Mouse (Mus musculus) neural tube, embryonic 11.5 days (tissue): ENCODE measurements around the gene Rundc3a. TPM values are rescaled to one million over a fixed set of nuclear protein-coding genes. Genes with fewer than 3 reads are reported as not detected.
"Not testable (repeated sequence)": the region's sequence is repeated elsewhere in the genome, so short reads cannot be mapped to it uniquely, and the experiment has no call there.

ENCODE experiments used
- ATAC-seq: fragments of 200-750 bp; cut with Nextera tagmentation; 2 replicates; pipeline ENCODE4 v1.8.0; 2017; ENCODE audit warnings: moderate number of reproducible peaks, mild to moderate bottlenecking, moderate TSS enrichment, moderate library complexity; ENCODE audit not compliant: insufficient read depth, low FRiP score, low TSS enrichment
- DNase-seq: peaks from one replicate; pipeline ENCODE4 v3.0.0-alpha.2; 2015; ENCODE audit warnings: low spot score
- H3K27ac ChIP-seq: fragments of 300-500 bp; sonication (generic); 2 replicates; pipeline ENCODE4 v1.5.1; 2014; ENCODE audit warnings: low read depth, mild to moderate bottlenecking, low read length
- H3K27me3 ChIP-seq: fragments of 300-500 bp; sonication (generic); 2 replicates; pipeline ENCODE4 v1.6.1; 2014; ENCODE audit warnings: mild to moderate bottlenecking, low read length, mixed read lengths; ENCODE audit not compliant: control insufficient read depth, insufficient read depth
- H3K36me3 ChIP-seq: fragments of 300-500 bp; sonication (generic); 2 replicates; pipeline ENCODE4 v1.6.1; 2014; ENCODE audit warnings: mild to moderate bottlenecking, low read length, moderate library complexity, mixed read lengths; ENCODE audit not compliant: control insufficient read depth, insufficient read depth
- H3K4me1 ChIP-seq: fragments of 300-500 bp; sonication (generic); 2 replicates; pipeline ENCODE4 v1.6.1; 2014; ENCODE audit warnings: low read length, mixed read lengths; ENCODE audit not compliant: control insufficient read depth, insufficient read depth
- H3K4me2 ChIP-seq: fragments of 300-500 bp; sonication (generic); 2 replicates; pipeline ENCODE4 v1.6.1; 2014; ENCODE audit warnings: low read depth, mild to moderate bottlenecking, moderate library complexity
- H3K4me3 ChIP-seq: fragments of 300-500 bp; sonication (generic); 2 replicates; pipeline ENCODE4 v1.5.1; 2014; ENCODE audit warnings: low read depth, low read length
- H3K9ac ChIP-seq: fragments of 300-500 bp; sonication (generic); 2 replicates; pipeline ENCODE4 v1.6.1; 2014; ENCODE audit warnings: mild to moderate bottlenecking, low read length
- H3K9me3 ChIP-seq: fragments of 300-500 bp; sonication (generic); 2 replicates; pipeline ENCODE4 v1.6.1; 2016; ENCODE audit warnings: low read length; ENCODE audit not compliant: control insufficient read depth
- WGBS: fragments of 180-500 bp; shearing (Covaris S2); extraction: QIAGEN DNeasy Blood & Tissue Kit; methylation state at CpG from one replicate; pipeline ENCODE4 v1.1.7; 2014; 5-methylcytosine and 5-hydroxymethylcytosine counted together
- polyA plus RNA-seq: library from polyadenylated mRNA; unstranded; fragments of >200 nt; fragmentation: Nextera tagmentation; extraction: Ambion mirVana; gene quantifications from 2 replicates; pipeline ENCODE4 v1.2.1, GENCODE M21; 2014

Gene Rundc3a
- polyA plus RNA-seq, 1 experiment from 2014 or later = 46.7 TPM

DNA sequence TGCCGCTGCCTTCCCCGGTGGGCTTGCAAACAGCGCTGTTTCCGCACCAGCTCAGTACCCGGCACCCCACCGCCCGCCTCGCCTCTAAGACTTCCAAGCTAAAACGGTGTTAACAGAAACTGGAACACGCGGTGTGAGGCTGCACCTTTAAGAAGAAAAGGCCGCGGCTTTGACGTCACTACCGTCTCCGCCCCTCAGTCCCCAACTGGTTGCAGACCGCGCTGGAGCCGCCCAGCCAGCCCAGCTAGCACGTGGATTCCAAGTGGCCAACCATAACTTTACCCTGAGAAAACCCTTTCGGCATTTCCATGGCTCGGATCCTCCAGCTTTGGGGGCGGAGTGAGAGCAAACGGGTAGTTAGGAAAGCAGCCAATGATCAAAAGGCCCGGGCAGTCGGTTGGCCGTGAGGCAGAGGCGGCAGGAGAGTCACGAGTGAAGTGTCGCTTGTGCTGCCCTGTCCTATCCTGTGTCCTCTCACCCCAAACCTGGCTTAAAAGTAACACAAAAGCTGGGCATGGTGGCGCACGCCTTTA, 15.2 kb downstream of the Rundc3a start:
- peaks cover 15% of the 10 kb centered on the region for H3K4me1 ChIP-seq

GRCm38 (mm10) chr11:102408888-102409794, 15.9 kb downstream of the Rundc3a start:
- H3K4me1 ChIP-seq = peaks cover 15% of the 10 kb centered on the region
- H3K36me3 ChIP-seq = peaks cover 2% of the 10 kb centered on the region; the same call in 1 of the 2 replicates
- H3K4me2 ChIP-seq = peak overlapping the region; percentile 94
- no peak overlapping the region for H3K27ac ChIP-seq
- 38% methylated on average over 15 of the region's 15 CpGs for WGBS
- ATAC-seq = no peak
- no peaks in the 10 kb centered on the region for H3K27me3 ChIP-seq
- H3K9ac ChIP-seq = no peak overlapping the region; the same call in 1 of the 2 replicates
- H3K9me3 ChIP-seq = no peaks in the 10 kb centered on the region
- peak overlapping the region; percentile 74 for H3K4me3 ChIP-seq
- no peak for DNase-seq

More for the DNA sequence above, 15.2 kb downstream of the Rundc3a start:
- H3K9me3 ChIP-seq = no peaks in the 10 kb centered on the region
- H3K27ac ChIP-seq = peak overlapping the region; percentile 75
- H3K36me3 ChIP-seq = peaks cover 7% of the 10 kb centered on the region
- WGBS = 0% methylated on average over 32 of the region's 32 CpGs
- no peaks in the 10 kb centered on the region for H3K27me3 ChIP-seq
- peak overlapping the region; percentile 74 for H3K4me3 ChIP-seq
- ATAC-seq (peak; percentile 93), DNase-seq (peak; percentile 97)
- H3K4me2 ChIP-seq = peak overlapping the region; percentile 94
- H3K9ac ChIP-seq = peak overlapping the region; percentile 78

DNA sequence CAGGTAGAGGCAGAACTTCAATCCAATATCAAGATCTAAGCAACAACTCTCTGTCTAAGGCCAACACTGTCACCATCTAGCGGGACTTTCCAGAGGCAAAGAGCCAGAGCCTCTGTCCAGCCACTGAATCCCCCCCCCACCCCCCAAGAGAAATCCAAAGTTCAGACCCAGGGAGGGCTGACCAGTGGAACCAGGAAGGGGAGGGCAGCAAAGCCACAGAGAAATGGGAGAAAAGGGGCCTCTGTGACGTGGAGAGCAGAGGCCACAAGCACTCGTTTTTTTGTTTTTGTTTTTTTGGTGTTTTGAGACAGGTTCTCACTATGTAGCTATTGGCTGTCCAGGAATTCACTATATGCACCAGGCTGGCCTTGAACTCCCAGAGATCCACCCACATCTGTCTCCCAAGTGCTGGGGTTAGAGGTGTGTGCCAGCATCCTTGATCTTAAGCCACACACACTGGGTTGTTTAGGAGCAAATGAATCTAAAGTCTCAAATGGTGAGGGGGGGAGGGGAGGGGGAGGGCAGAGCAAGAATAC, 16.7 kb downstream of the Rundc3a start:
- H3K4me2 ChIP-seq = no peak overlapping the region
- H3K4me1 ChIP-seq = peaks cover 15% of the 10 kb centered on the region
- WGBS = 83% methylated on average over 3 of the region's 3 CpGs
- no peak overlapping the region for H3K27ac ChIP-seq
- no peaks in the 10 kb centered on the region for H3K9me3 ChIP-seq
- H3K27me3 ChIP-seq = no peaks in the 10 kb centered on the region
- DNase-seq = no peak
- no peak overlapping the region for H3K4me3 ChIP-seq
- H3K9ac ChIP-seq = no peak overlapping the region
- H3K36me3 ChIP-seq = no peaks in the 10 kb centered on the region
- no peak for ATAC-seq

GRCm38 (mm10) chr11:102410345-102410744, 17.1 kb downstream of the Rundc3a start:
- ATAC-seq, H3K36me3 ChIP-seq, H3K9me3 ChIP-seq, DNase-seq, H3K4me3 ChIP-seq, H3K27ac ChIP-seq, H3K27me3 ChIP-seq, H3K4me2 ChIP-seq, H3K9ac ChIP-seq: not testable (repeated sequence)
- 93% methylated on average over 3 of the region's 3 CpGs for WGBS
- peaks cover 15% of the 10 kb centered on the region for H3K4me1 ChIP-seq

- Histone ChIP-seq H3K4me2 (no peak overlapping the region), H3K4me1 (peaks cover 13% of the 10 kb centered on the region), H3K4me3 (no peak overlapping the region), H3K9me3 (no peaks in the 10 kb centered on the region), H3K27ac (no peak overlapping the region), H3K27me3 (no peaks in the 10 kb centered on the region), H3K9ac (no peak overlapping the region), H3K36me3 (no peaks in the 10 kb centered on the region)
- ATAC-seq = no peak
- 86% methylated on average over 3 of the region's 3 CpGs for WGBS
- DNase-seq = no peak
Observed at GRCm38 (mm10) chr11:102411061-102411460, 17.9 kb downstream of the Rundc3a start.

DNA sequence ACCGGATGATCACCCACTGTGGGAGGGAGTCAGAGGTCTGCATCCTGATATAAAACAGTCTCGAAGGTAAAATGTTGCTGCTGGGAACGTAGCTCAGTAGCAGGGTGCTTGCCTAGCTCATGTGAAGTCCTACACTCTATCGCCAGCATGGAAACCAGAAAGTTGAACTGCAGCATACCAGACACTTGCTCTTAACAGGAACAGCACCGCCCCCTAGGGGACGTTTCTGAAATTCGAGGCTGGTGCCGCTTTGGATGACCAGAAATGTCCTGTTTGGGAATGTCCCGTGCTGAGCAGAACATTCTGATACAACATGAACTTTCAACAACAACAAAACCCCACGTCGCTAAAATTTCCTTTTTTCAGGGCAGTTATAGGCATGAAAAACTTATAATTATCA, 18.5 kb downstream of the Rundc3a start:
- Histone ChIP-seq H3K4me3 (no peak overlapping the region), H3K4me2 (no peak overlapping the region), H3K27ac (no peak overlapping the region), H3K36me3 (no peaks in the 10 kb centered on the region), H3K27me3 (no peaks in the 10 kb centered on the region), H3K9ac (no peak overlapping the region), H3K4me1 (peaks cover 7% of the 10 kb centered on the region; the same call in 1 of the 2 replicates), H3K9me3 (no peaks in the 10 kb centered on the region)
- ATAC-seq (no peak), DNase-seq (peak; percentile 92)
- 11% methylated on average over 11 of the region's 11 CpGs for WGBS

DNA sequence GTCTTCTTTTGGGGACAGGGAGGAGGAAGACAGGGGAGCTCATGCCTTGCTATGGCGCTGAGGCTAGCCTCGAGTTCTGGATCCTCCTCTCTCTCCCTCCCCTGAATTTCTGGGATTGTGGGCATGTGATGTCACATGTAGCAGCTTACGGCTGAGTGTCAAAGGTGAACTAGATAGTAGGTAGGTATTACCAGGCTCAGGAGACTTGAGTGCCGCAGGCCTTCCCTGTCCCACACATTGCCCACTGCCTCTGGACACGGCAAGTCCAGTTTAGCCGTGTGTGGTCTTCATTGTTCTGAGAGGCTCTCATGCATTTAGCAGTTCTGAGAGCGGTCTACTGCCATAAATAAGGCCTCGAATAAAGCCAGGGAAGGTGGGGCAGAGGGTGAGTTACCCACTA, 19.9 kb downstream of the Rundc3a start:
- peaks cover 1% of the 10 kb centered on the region; the same call in 1 of the 2 replicates for H3K4me1 ChIP-seq
- no peak overlapping the region for H3K27ac ChIP-seq
- 73% methylated on average over 8 of the region's 8 CpGs for WGBS
- no peak for DNase-seq
- ATAC-seq = no peak
- H3K4me3 ChIP-seq = no peak overlapping the region
- no peaks in the 10 kb centered on the region for H3K9me3 ChIP-seq
- H3K36me3 ChIP-seq = no peaks in the 10 kb centered on the region
- no peaks in the 10 kb centered on the region for H3K27me3 ChIP-seq
- no peak overlapping the region for H3K4me2 ChIP-seq
- H3K9ac ChIP-seq = no peak overlapping the region

DNA sequence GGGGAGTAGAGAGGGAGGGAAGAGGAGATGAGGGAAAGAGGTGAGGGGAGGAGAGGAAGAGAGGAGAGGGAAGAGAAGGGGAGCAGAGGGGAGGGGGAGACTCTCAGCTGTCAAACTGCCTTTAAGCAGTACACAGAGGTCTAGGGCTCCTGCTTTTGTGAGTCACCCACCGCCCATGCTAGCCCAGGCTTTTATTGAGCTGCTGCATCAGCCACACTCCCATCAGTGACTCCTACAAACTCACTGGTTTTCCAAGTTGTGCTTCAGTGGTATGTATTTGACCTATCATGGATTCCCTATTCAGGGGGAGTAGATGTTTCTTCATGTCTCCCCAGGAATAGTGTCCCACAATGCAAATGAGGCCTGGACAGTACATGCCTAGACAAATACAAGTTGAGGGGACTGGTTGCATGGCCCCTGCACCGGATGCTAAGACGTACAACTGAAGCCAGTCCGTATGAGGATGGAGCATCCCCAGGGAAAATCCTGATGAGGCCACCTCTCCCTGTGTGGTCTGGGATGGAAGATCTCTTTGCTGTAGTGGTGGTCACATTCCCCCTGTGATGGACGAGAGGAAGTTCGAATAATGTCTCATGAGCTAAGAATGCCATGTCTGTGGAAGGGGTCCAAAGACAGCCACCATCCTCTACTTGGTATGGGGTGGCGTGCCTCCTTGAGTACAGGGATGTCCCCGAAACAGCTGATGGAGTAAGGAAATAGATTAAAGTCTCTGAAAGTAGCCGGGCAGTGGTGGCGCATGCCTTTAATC, 22.0 kb downstream of the Rundc3a start:
- Histone ChIP-seq H3K27me3 (no peaks in the 10 kb centered on the region), H3K4me1 (no peaks in the 10 kb centered on the region), H3K9ac (no peak overlapping the region), H3K27ac (no peak overlapping the region), H3K4me3 (no peak overlapping the region), H3K36me3 (no peaks in the 10 kb centered on the region), H3K4me2 (no peak overlapping the region), H3K9me3 (no peaks in the 10 kb centered on the region)
- 79% methylated on average over 10 of the region's 10 CpGs for whole genome bisulfite sequencing
- ATAC-seq = no peak
- DNase-seq = no peak
